In the genomic region with DNA sequence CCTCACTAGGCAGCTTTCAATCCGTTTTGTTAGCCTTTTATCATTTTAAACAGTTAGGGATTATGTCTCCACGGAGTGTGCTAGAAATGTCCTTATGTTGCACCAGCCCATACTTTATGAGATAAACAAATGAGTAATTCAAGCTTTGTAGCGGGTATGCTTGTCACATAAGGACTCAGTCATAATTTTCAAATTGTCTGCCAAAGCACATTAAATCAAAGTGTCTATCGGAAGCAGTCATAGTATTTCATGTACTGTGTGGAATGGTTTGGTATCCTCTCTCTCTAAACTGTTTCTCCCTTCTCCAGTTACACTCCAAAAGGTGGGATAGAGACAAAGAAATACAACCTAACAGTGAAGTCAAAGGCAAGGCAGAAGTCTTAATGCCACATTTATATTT, we compare ENCODE assay signal across 27 mouse cellular contexts.
"Had no signal": no experiment of that assay in that cellular context is flagged by ENCODE, and none has a peak within 500 bp of the region (broad histone marks: within the 10 kb centered on the region; RNA-seq: fewer than 3 reads in every experiment).

No protein-coding gene starts in this region.

- DNase-seq: cerebellum, adult 2 months; cerebellum, adult 8-10 months; cerebellum, adult 9-10 months; cerebellum, adult 9-11 months; cerebellum, postnatal 10 days; cerebellum, postnatal 14 days; cerebellum, postnatal 25 days; cerebellum, postnatal 36 days; embryo, embryonic 11 days; gastrocnemius, adult 2 months; gastrocnemius, postnatal 10 days; gastrocnemius, postnatal 14 days; gastrocnemius, postnatal 25 days; gastrocnemius, postnatal 36 days; heart, adult 11 months; heart, adult 18-20 months; heart, adult 2 months had no signal

- H3K9ac ChIP-seq: embryonic facial prominence, embryonic 12.5 days; embryonic facial prominence, embryonic 13.5 days; embryonic facial prominence, embryonic 15.5 days; forebrain, embryonic 12.5 days; forebrain, embryonic 13.5 days had no signal

- H3K27me3 ChIP-seq: embryonic facial prominence, embryonic 12.5 days; embryonic facial prominence, embryonic 13.5 days; embryonic facial prominence, embryonic 15.5 days; forebrain, embryonic 12.5 days; forebrain, embryonic 13.5 days had no signal

- H3K4me1 ChIP-seq: embryonic facial prominence, embryonic 12.5 days; embryonic facial prominence, embryonic 13.5 days; embryonic facial prominence, embryonic 15.5 days; forebrain, embryonic 10.5 days; forebrain, embryonic 12.5 days; forebrain, embryonic 13.5 days; heart, embryonic 10.5 days had no signal

- H3K36me3 ChIP-seq: embryonic facial prominence, embryonic 12.5 days; embryonic facial prominence, embryonic 13.5 days; embryonic facial prominence, embryonic 15.5 days; forebrain, embryonic 10.5 days; forebrain, embryonic 12.5 days; heart, embryonic 10.5 days had no signal

- H3K4me3 ChIP-seq: embryonic facial prominence, embryonic 12.5 days; embryonic facial prominence, embryonic 13.5 days; embryonic facial prominence, embryonic 15.5 days; erythroblast, embryonic 14.5 days; forebrain, embryonic 10.5 days; forebrain, embryonic 12.5 days; forebrain, embryonic 13.5 days; gastrocnemius, adult 2 months; heart, adult 2 months; heart, embryonic 10.5 days had no signal

- H3K4me2 ChIP-seq: embryonic facial prominence, embryonic 12.5 days; embryonic facial prominence, embryonic 13.5 days; embryonic facial prominence, embryonic 15.5 days; forebrain, embryonic 12.5 days; forebrain, embryonic 13.5 days; heart, embryonic 11.5 days had no signal

- H3K27ac ChIP-seq: embryonic facial prominence, embryonic 12.5 days; embryonic facial prominence, embryonic 13.5 days; embryonic facial prominence, embryonic 15.5 days; forebrain, embryonic 10.5 days; forebrain, embryonic 12.5 days; forebrain, embryonic 13.5 days; gastrocnemius, adult 2 months; heart, adult 2 months; heart, embryonic 10.5 days had no signal

- H3K9me3 ChIP-seq: embryonic facial prominence, embryonic 12.5 days; embryonic facial prominence, embryonic 13.5 days; embryonic facial prominence, embryonic 15.5 days; forebrain, embryonic 10.5 days; forebrain, embryonic 12.5 days; forebrain, embryonic 13.5 days; heart, embryonic 10.5 days had no signal

- ATAC-seq: forebrain, embryonic 13.5 days; forebrain, embryonic 14.5 days had no signal
